23 mouse cellular contexts compared by ENCODE assay signal in genomic region chr11:28216316-28216715, GRCm38 (mm10).
DNase-seq lines count a peak whose midpoint lies in the region; ATAC-seq lines count a peak whose summit lies in the region.
"Had no signal": no experiment of that assay in that cellular context is flagged by ENCODE, and none has a peak within 500 bp of the region (broad histone marks: within the 10 kb centered on the region; RNA-seq: fewer than 3 reads in every experiment).

No protein-coding gene starts in this region.

- H3K4me3 ChIP-seq in hindbrain, embryonic 12.5 days = no peak overlapping the region
- no peak overlapping the region for H3K4me3 ChIP-seq in hindbrain, embryonic 13.5 days
- H3K4me3 ChIP-seq: embryonic facial prominence, embryonic 15.5 days; heart, embryonic 15.5 days; limb, embryonic 12.5 days; neural tube, embryonic 15.5 days had no signal

- no peak overlapping the region for H3K4me2 ChIP-seq in hindbrain, embryonic 12.5 days (replicated peaks)
- no peak overlapping the region for H3K4me2 ChIP-seq in hindbrain, embryonic 13.5 days
- H3K4me2 ChIP-seq: embryonic facial prominence, embryonic 15.5 days; heart, embryonic 15.5 days; limb, embryonic 12.5 days; liver, embryonic 11.5 days; midbrain, embryonic 11.5 days; neural tube, embryonic 15.5 days had no signal

- H3K27me3 ChIP-seq in hindbrain, embryonic 12.5 days = no peaks in the 10 kb centered on the region
- no peaks in the 10 kb centered on the region for H3K27me3 ChIP-seq in hindbrain, embryonic 13.5 days
- H3K27me3 ChIP-seq: embryonic facial prominence, embryonic 15.5 days; heart, embryonic 15.5 days; limb, embryonic 12.5 days; neural tube, embryonic 15.5 days had no signal

- H3K9ac ChIP-seq in hindbrain, embryonic 12.5 days = no peak overlapping the region
- no peak overlapping the region for H3K9ac ChIP-seq in hindbrain, embryonic 13.5 days
- H3K9ac ChIP-seq: embryonic facial prominence, embryonic 15.5 days; heart, embryonic 15.5 days; limb, embryonic 12.5 days; liver, postnatal 0 days; neural tube, embryonic 15.5 days had no signal

- H3K27ac ChIP-seq in hindbrain, embryonic 12.5 days = no peak overlapping the region
- no peak overlapping the region for H3K27ac ChIP-seq in hindbrain, embryonic 13.5 days
- H3K27ac ChIP-seq: embryonic facial prominence, embryonic 15.5 days; heart, embryonic 15.5 days; limb, embryonic 12.5 days; neural tube, embryonic 15.5 days had no signal

- peaks cover 9% of the 10 kb centered on the region; the same call in 1 of the 2 replicates for H3K9me3 ChIP-seq in hindbrain, embryonic 12.5 days (replicated peaks)
- 0 out of 2 replicates have a peak, but pooled peaks cover 6% of the 10 kb centered on the region for H3K9me3 ChIP-seq in hindbrain, embryonic 13.5 days
- H3K9me3 ChIP-seq: embryonic facial prominence, embryonic 15.5 days; heart, embryonic 15.5 days had no signal

- DNase-seq in adrenal gland, postnatal 10 days = peak; percentile 2
- no peak for DNase-seq in adrenal gland, postnatal 4 days (ENCODE audit: low spot score in 2 of 2)
- peak; percentile 27 for DNase-seq in retina, postnatal 1 day
- DNase-seq in retina, embryonic 14.5 days (ENCODE audit: low spot score) = no peak
- DNase-seq in spleen, postnatal 36 days (ENCODE audit: low spot score in 2 of 2) = no peak
- no peak for DNase-seq in lung, postnatal 4 days
- DNase-seq: adrenal gland, postnatal 25 days; cerebellum, adult 18-20 months; gastrocnemius, postnatal 36 days; heart, postnatal 36 days; liver, postnatal 0 days; right cerebral cortex, postnatal 25 days; spleen, adult 18-20 months had no signal

- WGBS in hindbrain, embryonic 12.5 days = 83% methylated on average over 1 of the region's 1 CpGs
- WGBS in hindbrain, embryonic 13.5 days = 76% methylated on average over 1 of the region's 1 CpGs

- no peaks in the 10 kb centered on the region for H3K36me3 ChIP-seq in hindbrain, embryonic 12.5 days
- no peaks in the 10 kb centered on the region for H3K36me3 ChIP-seq in hindbrain, embryonic 13.5 days
- H3K36me3 ChIP-seq: embryonic facial prominence, embryonic 15.5 days; heart, embryonic 15.5 days; limb, embryonic 12.5 days; neural tube, embryonic 15.5 days had no signal

- H3K4me1 ChIP-seq in hindbrain, embryonic 12.5 days = no peaks in the 10 kb centered on the region
- no peaks in the 10 kb centered on the region for H3K4me1 ChIP-seq in hindbrain, embryonic 13.5 days (replicated peaks)
- H3K4me1 ChIP-seq: embryonic facial prominence, embryonic 15.5 days; heart, embryonic 15.5 days; limb, embryonic 12.5 days; neural tube, embryonic 15.5 days had no signal

- ATAC-seq in hindbrain, embryonic 12.5 days (ENCODE audit: low FRiP score) = peak; percentile 40; the same call in 1 of the 2 replicates
- ATAC-seq in hindbrain, embryonic 13.5 days (ENCODE audit: low FRiP score) = no peak
- ATAC-seq: intestine, postnatal 0 days; liver, postnatal 0 days; lung, postnatal 0 days had no signal

Comparison
In these comparisons a context has a peak if more than half of its experiments do, and no peak if none do; other contexts are left out.
1. DNase-seq: peak in adrenal gland, postnatal 10 days (single experiment) and retina, postnatal 1 day (single experiment); none in adrenal gland, postnatal 4 days (0 of 2), retina, embryonic 14.5 days (single experiment), spleen, postnatal 36 days (0 of 2) and lung, postnatal 4 days (0 of 2).